Mouse (Mus musculus) stomach, postnatal 0 days (tissue): ENCODE measurements at regions not wholly inside any gene's neighbourhood (a gene's known extent, or its start where the extent isn't known, plus 50 kb on each side); places are given as distances from the start of the nearest gene placed in this dataset.

ENCODE experiments used
- ATAC-seq: fragments of 200-750 bp; cut with Nextera tagmentation; 2 replicates; pipeline ENCODE4 v1.8.0; 2017; ENCODE audit not compliant: low FRiP score, low TSS enrichment
- DNase-seq: peaks from one replicate; pipeline ENCODE4 v3.0.0-alpha.2; 2016; ENCODE audit warnings: low spot score
- H3K27ac ChIP-seq: fragments of 300-500 bp; sonication (generic); replicated peaks from 2 replicates; pipeline ENCODE4 v1.5.1; 2014; ENCODE audit warnings: mild to moderate bottlenecking, control low read depth
- H3K27me3 ChIP-seq: fragments of 300-500 bp; sonication (generic); 2 replicates; pipeline ENCODE4 v1.6.1; 2014; ENCODE audit warnings: low read length; ENCODE audit not compliant: control insufficient read depth, insufficient read depth
- H3K36me3 ChIP-seq: fragments of 300-500 bp; sonication (generic); 2 replicates; pipeline ENCODE4 v1.6.1; 2014; ENCODE audit warnings: low read length, mixed read lengths; ENCODE audit not compliant: control insufficient read depth, insufficient read depth
- H3K4me1 ChIP-seq: fragments of 300-500 bp; sonication (generic); replicated peaks from 2 replicates; pipeline ENCODE4 v1.6.1; 2014; ENCODE audit warnings: antibody characterized with exemption; ENCODE audit not compliant: control insufficient read depth, insufficient read depth
- H3K4me2 ChIP-seq: fragments of 300-500 bp; sonication (generic); replicated peaks from 2 replicates; pipeline ENCODE4 v1.6.1; 2014; ENCODE audit warnings: low read depth, mild to moderate bottlenecking, control low read depth, moderate library complexity
- H3K4me3 ChIP-seq: fragments of 300-500 bp; sonication (generic); 2 replicates; pipeline ENCODE4 v1.5.1; 2014; ENCODE audit warnings: low read depth, low read length, control low read depth
- H3K9ac ChIP-seq: fragments of 300-500 bp; sonication (generic); 2 replicates; pipeline ENCODE4 v1.6.1; 2014; ENCODE audit warnings: mild to moderate bottlenecking, low read length, control low read depth, mixed read lengths
- H3K9me3 ChIP-seq: fragments of 300-500 bp; sonication (generic); 2 replicates; pipeline ENCODE4 v1.6.1; 2016; ENCODE audit warnings: low read length; ENCODE audit not compliant: control insufficient read depth
- CTCF ChIP-seq: IDR thresholded peaks from 2 replicates; pipeline ENCODE4 v1.5.1; 2016; ENCODE audit warnings: antibody characterized with exemption, low read depth, mild to moderate bottlenecking, moderate library complexity
- EP300 ChIP-seq: optimal IDR thresholded peaks from 2 replicates; pipeline ENCODE3; 2016; ENCODE audit warnings: antibody characterized with exemption
- WGBS: fragments of 180-500 bp; shearing (Covaris S2); extraction: QIAGEN DNeasy Blood & Tissue Kit; methylation state at CpG from one replicate; pipeline ENCODE4 v1.1.7; 2014; 5-methylcytosine and 5-hydroxymethylcytosine counted together

DNA sequence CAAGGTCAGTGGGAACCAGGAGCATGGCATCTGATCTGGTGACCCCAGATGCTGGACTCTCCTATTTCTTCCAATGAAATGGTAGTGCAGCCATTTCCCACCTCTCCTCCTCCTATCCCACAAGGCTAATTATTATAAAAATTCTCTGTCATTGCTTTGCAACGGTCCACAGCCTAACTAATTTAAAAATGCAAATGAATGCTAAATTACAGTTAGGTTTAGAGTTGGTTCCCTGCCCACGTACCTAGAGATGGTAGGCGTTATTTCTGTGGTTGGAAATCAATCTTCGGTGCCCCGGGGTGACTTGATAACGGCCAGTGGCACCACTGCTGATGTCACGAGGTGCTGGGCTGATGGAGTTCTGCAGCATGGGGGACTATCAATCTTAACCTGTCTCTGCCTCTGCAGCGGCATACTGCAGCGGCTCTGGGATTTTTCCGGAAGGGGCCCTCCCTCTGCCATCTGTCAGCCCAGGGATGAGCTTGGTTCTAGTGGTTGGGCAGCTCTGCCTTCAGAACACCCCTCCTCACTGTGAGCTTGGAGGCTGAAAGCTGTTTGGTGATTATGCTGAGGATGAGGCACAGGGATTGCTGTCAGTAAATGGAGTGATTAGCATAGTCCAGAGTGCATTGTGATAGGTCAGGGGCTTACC lies 66.5 kb downstream of the Nmur2 start:
- H3K27me3 ChIP-seq, result no peaks in the 10 kb centered on the region
- WGBS, result 32% methylated on average over 10 of the region's 10 CpGs
- no peaks in the 10 kb centered on the region for H3K9me3 ChIP-seq
- no peak overlapping the region for H3K9ac ChIP-seq
- H3K36me3 ChIP-seq, result no peaks in the 10 kb centered on the region
- TF ChIP-seq EP300, result no peak
- no peak for TF ChIP-seq CTCF
- H3K4me2 ChIP-seq, result no peak overlapping the region
- ATAC-seq, result no peak
- H3K27ac ChIP-seq, result no peak overlapping the region
- no peak overlapping the region for H3K4me3 ChIP-seq
- no peak for DNase-seq
- H3K4me1 ChIP-seq, result no peaks in the 10 kb centered on the region

DNA sequence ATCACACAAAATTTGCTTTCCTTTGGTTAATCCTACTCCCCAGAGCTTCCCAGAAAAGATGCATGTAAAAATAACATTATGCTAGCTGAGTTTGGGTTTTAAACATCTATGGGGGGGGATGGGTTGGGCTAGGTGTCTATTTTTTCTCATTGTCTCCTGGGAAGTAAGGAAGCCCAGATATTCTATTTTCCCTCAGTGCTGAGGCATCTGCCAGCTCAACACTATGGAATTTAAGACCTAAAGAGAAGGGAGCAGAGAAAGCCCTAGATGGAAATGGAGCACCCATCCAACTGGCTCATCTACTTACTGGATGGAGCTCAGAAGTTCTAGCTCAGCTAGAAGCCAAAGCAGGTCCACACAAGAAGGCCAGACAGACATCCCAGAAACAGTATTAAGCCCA lies 74.2 kb downstream of the Nmur2 start:
- DNase-seq, result no peak
- Histone ChIP-seq H3K4me2 (no peak overlapping the region), H3K4me3 (no peak overlapping the region), H3K27ac (no peak overlapping the region), H3K9ac (no peak overlapping the region), H3K27me3 (no peaks in the 10 kb centered on the region), H3K9me3 (no peaks in the 10 kb centered on the region), H3K36me3 (no peaks in the 10 kb centered on the region), H3K4me1 (no peaks in the 10 kb centered on the region)
- ATAC-seq, result no peak
- TF ChIP-seq CTCF (no peak), EP300 (no peak)

DNA sequence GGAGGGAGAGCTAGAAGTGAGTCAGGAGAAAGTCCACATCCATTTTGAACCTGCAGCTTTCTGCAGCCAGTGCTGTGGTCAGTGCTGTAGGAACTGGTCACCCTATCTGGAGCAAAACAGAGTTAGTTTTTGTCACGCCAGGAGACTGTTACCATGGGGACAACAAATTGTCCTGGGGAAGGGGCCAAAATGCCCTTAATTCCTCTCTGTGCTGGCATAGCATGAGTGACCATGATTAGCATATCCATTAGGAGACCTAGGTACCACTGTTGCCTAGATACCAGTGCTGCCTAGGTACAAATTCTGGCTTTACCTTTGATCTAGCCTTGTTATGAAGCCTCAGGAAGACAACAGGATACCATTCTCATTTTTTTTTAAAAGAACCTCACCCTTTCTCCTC lies 82.4 kb downstream of the Nmur2 start:
- Histone ChIP-seq H3K36me3 (no peaks in the 10 kb centered on the region), H3K27ac (no peak overlapping the region), H3K9me3 (no peaks in the 10 kb centered on the region), H3K4me2 (no peak overlapping the region), H3K27me3 (no peaks in the 10 kb centered on the region), H3K9ac (no peak overlapping the region), H3K4me3 (no peak overlapping the region), H3K4me1 (no peaks in the 10 kb centered on the region)
- 16% methylated on average over 1 of the region's 1 CpGs for WGBS
- TF ChIP-seq CTCF (no peak), EP300 (no peak)
- ATAC-seq, result no peak
- no peak for DNase-seq

DNA sequence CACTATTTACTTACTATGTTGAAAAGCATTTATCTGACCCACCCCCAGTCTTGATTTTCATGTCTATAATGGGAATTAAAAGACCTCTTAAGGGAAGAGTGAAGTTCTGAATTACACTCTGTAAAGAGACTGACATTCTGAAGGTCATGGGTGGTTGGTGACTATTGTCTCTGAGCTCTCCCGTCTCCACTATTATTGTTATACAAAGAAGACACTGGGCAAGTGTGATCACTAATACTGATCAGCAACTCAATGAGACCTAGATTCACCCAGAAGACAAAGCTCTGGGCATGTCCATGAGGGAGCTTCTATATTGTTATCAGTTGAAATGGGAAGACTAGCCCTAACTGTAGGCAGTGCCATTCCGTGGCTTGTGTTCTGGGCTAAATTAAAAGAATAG lies 83.5 kb downstream of the Nmur2 start:
- H3K4me2 ChIP-seq, result no peak overlapping the region
- no peaks in the 10 kb centered on the region for H3K9me3 ChIP-seq
- TF ChIP-seq EP300, result no peak
- TF ChIP-seq CTCF, result no peak
- H3K4me3 ChIP-seq, result no peak overlapping the region
- DNase-seq (no peak), ATAC-seq (no peak)
- no peaks in the 10 kb centered on the region for H3K27me3 ChIP-seq
- no peaks in the 10 kb centered on the region for H3K4me1 ChIP-seq
- no peak overlapping the region for H3K9ac ChIP-seq
- H3K27ac ChIP-seq, result no peak overlapping the region
- WGBS, result 73% methylated on average over 2 of the region's 2 CpGs
- no peaks in the 10 kb centered on the region for H3K36me3 ChIP-seq

DNA sequence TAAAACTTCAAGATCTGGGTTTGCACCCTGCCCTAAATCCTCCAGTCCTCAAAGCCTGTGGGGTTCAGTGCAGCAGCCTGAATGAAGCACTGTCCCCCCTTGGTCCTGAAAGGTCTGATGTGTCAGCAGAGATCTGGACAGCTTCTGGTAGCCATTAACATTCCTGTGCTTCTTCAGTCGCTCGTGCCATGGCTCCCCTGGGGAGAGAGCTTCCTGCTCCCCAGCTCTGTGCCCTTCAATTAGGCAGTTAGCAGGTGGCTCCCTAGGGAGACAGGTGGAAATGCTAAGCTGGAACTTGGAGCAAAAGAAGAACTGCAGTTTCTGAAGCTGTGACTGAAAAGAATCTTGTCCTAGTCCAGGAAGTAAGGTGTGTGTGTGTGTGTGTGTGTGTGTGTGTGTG lies 87.1 kb downstream of the Nmur2 start:
- DNase-seq, result no peak
- H3K4me3 ChIP-seq, result no peak overlapping the region
- no peak for ATAC-seq
- no peaks in the 10 kb centered on the region for H3K27me3 ChIP-seq
- H3K4me1 ChIP-seq, result no peaks in the 10 kb centered on the region
- no peaks in the 10 kb centered on the region for H3K36me3 ChIP-seq
- 10% methylated on average over 2 of the region's 2 CpGs for WGBS
- no peak for TF ChIP-seq EP300
- TF ChIP-seq CTCF, result no peak
- no peak overlapping the region for H3K27ac ChIP-seq
- H3K9ac ChIP-seq, result no peak overlapping the region
- H3K9me3 ChIP-seq, result no peaks in the 10 kb centered on the region
- no peak overlapping the region for H3K4me2 ChIP-seq

DNA sequence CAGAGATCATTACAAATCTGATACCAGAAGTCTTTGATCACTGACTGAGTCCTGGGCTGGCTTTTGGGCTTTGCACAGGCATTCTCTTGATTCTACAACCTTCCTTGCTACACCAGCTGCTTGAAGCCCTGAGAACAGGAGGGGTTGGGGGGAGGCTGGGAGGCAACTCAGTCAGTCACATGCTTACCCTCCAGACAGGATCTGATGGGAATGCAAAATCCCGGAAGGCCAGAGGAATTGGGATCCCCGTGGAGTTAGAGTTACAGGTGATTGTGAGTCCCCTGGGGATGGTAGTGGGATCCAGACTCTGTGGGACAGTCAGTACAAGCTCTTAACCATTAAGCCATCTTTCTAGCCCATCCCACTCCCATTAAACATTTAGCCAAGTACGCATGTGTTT lies 91.2 kb downstream of the Nmur2 start:
- Histone ChIP-seq H3K27ac (no peak overlapping the region), H3K4me3 (no peak overlapping the region), H3K4me2 (no peak overlapping the region), H3K4me1 (no peaks in the 10 kb centered on the region), H3K9ac (no peak overlapping the region), H3K36me3 (no peaks in the 10 kb centered on the region), H3K27me3 (no peaks in the 10 kb centered on the region), H3K9me3 (no peaks in the 10 kb centered on the region)
- 56% methylated on average over 3 of the region's 3 CpGs for WGBS
- DNase-seq (no peak), ATAC-seq (no peak)
- TF ChIP-seq EP300 (no peak), CTCF (no peak)
